Mouse (Mus musculus) subcutaneous adipose tissue, adult 2 months (tissue): ENCODE measurements around the gene Gmfb. TPM values are rescaled to one million over a fixed set of nuclear protein-coding genes. Genes with fewer than 3 reads are reported as not detected.

Experiments used
- polyA plus RNA-seq: library from polyadenylated mRNA; depleted of rRNA; stranded (reverse); fragments of >200 nt; gene quantifications from 2 replicates; pipeline ENCODE4 v1.2.3, GENCODE M21; 2012; ENCODE audit warnings: low replicate concordance; rRNA removed

Gmfb gene
- 17.3 and 20.0 TPM in 2 replicates for polyA plus RNA-seq

DNA sequence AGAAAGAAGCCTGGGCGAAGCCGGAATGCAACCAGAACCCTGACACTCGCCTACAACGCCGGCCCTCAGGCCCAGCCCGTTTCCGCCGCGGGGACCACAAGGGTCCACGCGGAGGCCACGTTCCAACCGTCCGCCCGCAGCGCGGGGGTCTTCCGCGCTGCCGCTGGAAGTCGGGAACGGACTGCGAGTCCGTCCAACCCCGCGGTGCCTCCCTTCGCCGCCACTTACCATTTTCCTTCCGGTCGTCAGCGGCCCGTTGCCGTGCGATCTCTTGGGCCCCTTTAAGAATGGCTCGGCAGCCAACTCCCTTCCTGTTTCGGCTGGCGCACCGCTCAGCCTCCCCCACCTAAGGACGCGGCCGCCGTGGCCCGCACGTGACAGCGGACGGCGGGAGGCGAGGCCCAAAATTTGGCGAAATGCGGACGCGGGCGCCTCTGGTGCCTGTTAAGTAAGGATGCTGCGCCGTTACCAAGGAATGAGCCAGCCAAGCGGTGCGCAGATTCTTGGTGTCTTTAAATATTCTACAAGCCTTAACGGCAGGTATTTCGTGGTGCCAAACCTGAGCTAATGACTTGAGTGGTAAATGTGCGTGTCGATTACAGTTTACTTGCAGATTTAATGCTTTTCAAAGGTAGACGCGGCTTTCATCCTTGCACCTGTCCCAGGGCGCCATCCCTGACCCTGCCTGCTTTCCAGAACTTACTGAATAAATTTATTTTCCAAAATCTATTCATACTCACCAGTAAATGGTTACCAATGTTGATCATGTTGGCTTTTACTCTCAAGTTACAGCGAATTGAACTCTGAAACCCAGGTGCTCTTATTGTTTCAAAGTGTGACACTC is at the start of gene Gmfb:
Gmfb (minus strand) TSS at position 370 of the 844 bp plus-strand sequence.

DNA sequence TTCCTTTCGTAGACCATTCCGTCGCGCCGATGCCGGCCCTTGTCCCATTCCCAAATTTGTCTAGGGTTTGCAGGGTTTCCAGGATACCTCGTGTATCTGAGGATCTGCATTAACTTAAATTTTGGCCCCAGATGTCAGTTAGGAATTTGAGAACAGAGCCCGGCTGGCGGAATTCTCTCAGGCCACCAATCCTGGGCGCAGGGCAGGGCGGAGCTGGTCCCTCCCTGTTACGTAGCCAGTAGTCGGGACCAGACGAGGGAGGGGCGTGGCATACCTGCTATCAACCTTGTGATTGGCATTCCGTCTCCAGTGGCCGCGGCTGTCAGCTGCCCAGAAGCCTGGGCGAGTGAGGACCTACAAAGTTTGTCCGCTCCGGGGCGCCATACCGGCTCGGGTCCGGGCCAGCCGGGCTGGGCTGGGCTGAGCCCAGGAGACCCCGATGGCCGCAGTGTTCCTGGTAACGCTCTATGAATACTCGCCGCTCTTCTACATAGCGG is 9.8 kb upstream of the Gmfb start, which contains the start of gene Cgrrf1:
Cgrrf1 (plus strand) TSS at position 289 of the 497 bp plus-strand sequence.

GRCm38 (mm10) chr14:46787787-46788504 is 34.1 kb downstream of the Gmfb start, which contains the start of gene Cnih1:
Cnih1 (minus strand) TSS chr14:46788411.

GRCm38 (mm10) chr14:46760355-46761029 is 61.5 kb downstream of the Gmfb start, which contains the start of gene Cdkn3:
Cdkn3 (plus strand) TSS chr14:46760541.

Other genes starting within 250 kb of the Gmfb start
- gene Cdkn3, start 61.7 kb downstream of the Gmfb start, polyA plus RNA-seq: 1.1 and 2.2 TPM in 2 replicates
- gene Cnih1, start 33.8 kb downstream of the Gmfb start, polyA plus RNA-seq: 98.4 and 142 TPM in 2 replicates
- 21.9 and 28.1 TPM in 2 replicates for gene Cgrrf1, start 9.9 kb upstream of the Gmfb start, polyA plus RNA-seq
- 9.3 and 23.1 TPM in 2 replicates for gene Samd4, start 60.6 kb upstream of the Gmfb start, polyA plus RNA-seq